Mouse (Mus musculus) hindbrain, embryonic 15.5 days (tissue): ENCODE results near the gene Spry2. TPM values are rescaled to one million over a fixed set of nuclear protein-coding genes. Genes with fewer than 3 reads are reported as not detected.

Source experiments
- ATAC-seq: fragments of 200-750 bp; cut with Nextera tagmentation; 2 replicates; pipeline ENCODE4 v1.8.0; 2017; ENCODE audit warnings: low read depth, moderate number of reproducible peaks, moderate TSS enrichment; ENCODE audit not compliant: low FRiP score
- H3K27ac ChIP-seq: fragments of 300-500 bp; sonication (generic); replicated peaks from 2 replicates; pipeline ENCODE4 v1.5.1; 2015; ENCODE audit warnings: mild to moderate bottlenecking, inconsistent platforms
- H3K27me3 ChIP-seq: fragments of 300-500 bp; sonication (generic); 2 replicates; pipeline ENCODE4 v1.6.1; 2015; ENCODE audit warnings: control low read depth, inconsistent platforms
- H3K36me3 ChIP-seq: fragments of 300-500 bp; sonication (generic); 2 replicates; pipeline ENCODE4 v1.6.1; 2015; ENCODE audit warnings: control low read depth, inconsistent platforms
- H3K4me1 ChIP-seq: fragments of 300-500 bp; sonication (generic); replicated peaks from 2 replicates; pipeline ENCODE4 v1.6.1; 2015; ENCODE audit warnings: control low read depth, inconsistent platforms
- H3K4me2 ChIP-seq: fragments of 300-500 bp; sonication (generic); 2 replicates; pipeline ENCODE4 v1.6.1; 2015; ENCODE audit warnings: moderate library complexity, mild to moderate bottlenecking, inconsistent platforms
- H3K4me3 ChIP-seq: fragments of 300-500 bp; sonication (generic); 2 replicates; pipeline ENCODE4 v1.5.1; 2015; ENCODE audit warnings: mild to moderate bottlenecking, inconsistent platforms
- H3K9ac ChIP-seq: fragments of 300-500 bp; sonication (generic); 2 replicates; pipeline ENCODE4 v1.6.1; 2015; ENCODE audit warnings: inconsistent platforms
- H3K9me3 ChIP-seq: fragments of 300-500 bp; sonication (generic); 2 replicates; pipeline ENCODE4 v1.6.1; 2016; ENCODE audit warnings: control low read depth, inconsistent platforms
- WGBS: fragments of 180-500 bp; shearing (Covaris S2); methylation state at CpG from one replicate; pipeline ENCODE4 v1.1.7; 2015; 5-methylcytosine and 5-hydroxymethylcytosine counted together
- polyA plus RNA-seq: library from polyadenylated mRNA; unstranded; fragments of >200 nt; fragmentation: Nextera tagmentation; extraction: Ambion mirVana; gene quantifications from 2 replicates; pipeline ENCODE4 v1.2.1, GENCODE M21; 2015

The Spry2 gene
- polyA plus RNA-seq, 1 experiment from 2014 or later: 35.2 TPM

GRCm38 (mm10) chr14:105886643-105887374 lies 9.8 kb downstream of the Spry2 start:
- no peak overlapping the region for H3K9ac ChIP-seq
- H3K4me1 ChIP-seq: no peaks in the 10 kb centered on the region
- ATAC-seq: no peak
- H3K9me3 ChIP-seq: no peaks in the 10 kb centered on the region
- H3K4me3 ChIP-seq: no peak overlapping the region
- no peaks in the 10 kb centered on the region for H3K36me3 ChIP-seq
- H3K4me2 ChIP-seq: no peak overlapping the region
- no peaks in the 10 kb centered on the region for H3K27me3 ChIP-seq
- 95% methylated on average over 9 of the region's 9 CpGs for whole genome bisulfite sequencing
- no peak overlapping the region for H3K27ac ChIP-seq

GRCm38 (mm10) chr14:105885249-105885648 lies 11.4 kb downstream of the Spry2 start:
- Histone ChIP-seq H3K27ac (no peak overlapping the region), H3K9ac (no peak overlapping the region), H3K4me2 (no peak overlapping the region), H3K36me3 (no peaks in the 10 kb centered on the region), H3K4me1 (no peaks in the 10 kb centered on the region), H3K27me3 (no peaks in the 10 kb centered on the region), H3K4me3 (no peak overlapping the region), H3K9me3 (no peaks in the 10 kb centered on the region)
- no peak for ATAC-seq
- 84% methylated on average over 6 of the region's 6 CpGs for WGBS

DNA sequence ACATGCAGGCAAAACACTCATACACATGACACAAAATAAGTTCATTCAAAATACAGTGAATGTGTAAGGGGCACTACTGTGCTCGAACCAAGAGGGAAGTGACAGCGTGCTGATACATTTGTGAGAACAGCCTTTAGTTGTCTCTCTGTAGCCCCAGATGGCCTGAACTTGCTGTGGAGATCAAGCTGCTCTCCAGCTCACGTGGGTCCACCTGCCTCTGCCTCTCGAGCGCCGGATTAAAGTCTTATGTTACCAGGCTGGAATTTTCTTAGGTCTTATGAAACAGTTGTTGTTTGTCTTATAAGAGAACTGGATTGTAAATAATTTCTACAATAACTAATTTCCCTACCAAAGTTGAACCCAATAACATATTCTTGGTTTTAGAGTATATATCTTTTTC lies 13.4 kb downstream of the Spry2 start:
- no peaks in the 10 kb centered on the region for H3K4me1 ChIP-seq
- no peaks in the 10 kb centered on the region for H3K27me3 ChIP-seq
- no peak overlapping the region for H3K27ac ChIP-seq
- no peak overlapping the region for H3K4me3 ChIP-seq
- no peaks in the 10 kb centered on the region for H3K36me3 ChIP-seq
- H3K4me2 ChIP-seq: no peak overlapping the region
- H3K9ac ChIP-seq: no peak overlapping the region
- H3K9me3 ChIP-seq: no peaks in the 10 kb centered on the region
- no peak for ATAC-seq
- 86% methylated on average over 6 of the region's 6 CpGs for WGBS

DNA sequence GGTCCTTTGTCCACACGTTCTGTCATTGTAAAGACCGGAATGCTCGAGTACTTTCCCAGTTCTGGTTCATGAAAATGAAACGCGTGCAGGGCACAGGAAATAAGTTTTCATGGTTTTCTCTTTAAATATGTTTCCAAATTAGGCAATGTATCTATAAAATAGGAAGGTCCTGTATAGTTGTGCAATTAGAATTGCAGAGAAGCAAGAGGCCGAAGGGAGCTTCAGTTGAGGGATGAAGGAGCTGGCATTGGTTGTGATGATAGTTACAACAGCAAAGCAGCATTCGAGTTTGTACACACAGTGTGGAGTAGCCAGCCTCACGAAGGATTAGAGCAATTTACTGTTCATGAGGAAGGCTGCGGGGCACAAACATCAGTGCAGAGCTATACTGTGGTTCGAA lies 18.3 kb downstream of the Spry2 start:
- no peaks in the 10 kb centered on the region for H3K36me3 ChIP-seq
- H3K4me1 ChIP-seq: no peaks in the 10 kb centered on the region
- no peaks in the 10 kb centered on the region for H3K9me3 ChIP-seq
- 88% methylated on average over 10 of the region's 10 CpGs for WGBS
- no peak overlapping the region for H3K9ac ChIP-seq
- H3K4me3 ChIP-seq: no peak overlapping the region
- no peak for ATAC-seq
- no peak overlapping the region for H3K4me2 ChIP-seq
- no peaks in the 10 kb centered on the region for H3K27me3 ChIP-seq
- H3K27ac ChIP-seq: no peak overlapping the region

GRCm38 (mm10) chr14:105876375-105876774 lies 20.2 kb downstream of the Spry2 start:
- 52% methylated on average over 7 of the region's 7 CpGs for WGBS
- Histone ChIP-seq H3K9ac (no peak overlapping the region), H3K4me1 (no peaks in the 10 kb centered on the region), H3K4me2 (no peak overlapping the region), H3K27ac (no peak overlapping the region), H3K4me3 (no peak overlapping the region), H3K36me3 (no peaks in the 10 kb centered on the region), H3K27me3 (no peaks in the 10 kb centered on the region), H3K9me3 (no peaks in the 10 kb centered on the region)
- no peak for ATAC-seq

DNA sequence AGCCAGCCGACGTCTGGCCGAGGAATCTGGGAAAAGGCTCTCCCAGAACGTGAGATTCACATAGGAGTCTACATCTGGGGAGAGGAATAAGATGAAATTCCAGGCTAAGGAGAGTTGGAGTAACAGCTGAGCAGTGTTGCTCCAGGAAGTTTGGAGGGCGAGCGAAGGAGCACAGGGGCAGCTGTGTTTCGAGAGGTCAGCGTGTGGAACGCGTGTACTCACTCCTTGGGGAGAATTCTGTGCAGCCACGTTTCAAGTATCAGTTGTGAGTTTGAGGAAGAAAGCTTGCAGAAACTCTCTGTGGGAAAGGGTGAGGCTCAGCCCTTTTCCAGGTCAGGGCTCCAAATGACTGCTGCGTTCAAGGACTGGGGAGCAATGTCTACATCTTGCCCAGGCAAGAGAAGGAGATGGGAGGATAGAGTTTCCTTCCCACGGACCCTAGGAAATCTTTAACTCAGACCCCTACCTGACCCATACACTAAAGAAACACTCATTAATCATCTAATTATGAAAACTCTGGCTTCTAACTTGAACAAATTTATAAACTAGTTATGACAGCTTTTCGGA lies 26.2 kb downstream of the Spry2 start:
- H3K9me3 ChIP-seq: no peaks in the 10 kb centered on the region
- no peak overlapping the region for H3K4me3 ChIP-seq
- no peak overlapping the region for H3K9ac ChIP-seq
- no peaks in the 10 kb centered on the region for H3K36me3 ChIP-seq
- ATAC-seq: no peak
- 81% methylated on average over 14 of the region's 14 CpGs for WGBS
- no peaks in the 10 kb centered on the region for H3K27me3 ChIP-seq
- no peaks in the 10 kb centered on the region for H3K4me1 ChIP-seq
- no peak overlapping the region for H3K27ac ChIP-seq
- H3K4me2 ChIP-seq: no peak overlapping the region

GRCm38 (mm10) chr14:105865381-105865938 lies 31.2 kb downstream of the Spry2 start:
- 92% methylated on average over 5 of the region's 5 CpGs for WGBS
- no peak overlapping the region for H3K4me2 ChIP-seq
- H3K4me1 ChIP-seq: no peaks in the 10 kb centered on the region
- H3K4me3 ChIP-seq: no peak overlapping the region
- no peaks in the 10 kb centered on the region for H3K9me3 ChIP-seq
- no peak for ATAC-seq
- no peak overlapping the region for H3K27ac ChIP-seq
- no peaks in the 10 kb centered on the region for H3K36me3 ChIP-seq
- no peaks in the 10 kb centered on the region for H3K27me3 ChIP-seq
- H3K9ac ChIP-seq: no peak overlapping the region

GRCm38 (mm10) chr14:105862199-105862598 lies 34.4 kb downstream of the Spry2 start:
- H3K27ac ChIP-seq: no peak overlapping the region
- H3K4me3 ChIP-seq: no peak overlapping the region
- no peaks in the 10 kb centered on the region for H3K4me1 ChIP-seq
- WGBS: 81% methylated on average over 11 of the region's 11 CpGs
- H3K9ac ChIP-seq: no peak overlapping the region
- no peak overlapping the region for H3K4me2 ChIP-seq
- no peaks in the 10 kb centered on the region for H3K9me3 ChIP-seq
- no peaks in the 10 kb centered on the region for H3K27me3 ChIP-seq
- H3K36me3 ChIP-seq: no peaks in the 10 kb centered on the region
- no peak for ATAC-seq

DNA sequence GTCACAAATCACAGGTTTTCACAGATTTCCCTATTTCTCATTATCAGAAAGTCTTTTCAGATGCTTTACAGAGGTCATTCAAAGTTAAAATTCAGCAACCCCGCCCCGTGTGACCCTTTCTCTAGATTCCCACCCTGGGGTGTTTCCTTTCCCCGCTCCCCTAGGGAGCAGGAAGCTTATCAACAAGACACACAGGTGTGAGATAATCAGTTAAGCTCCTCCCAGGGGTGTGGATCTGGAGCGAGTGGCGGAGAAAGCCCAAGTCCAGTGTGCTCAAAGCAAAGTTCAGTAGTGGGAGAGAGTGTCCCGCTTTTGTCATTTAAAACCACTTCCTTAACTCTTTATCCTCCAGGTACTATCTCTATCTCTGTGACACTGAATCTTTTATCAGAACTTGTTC lies 35.7 kb downstream of the Spry2 start:
- WGBS: 51% methylated on average over 6 of the region's 6 CpGs
- Histone ChIP-seq H3K9ac (no peak overlapping the region), H3K27me3 (no peaks in the 10 kb centered on the region), H3K4me3 (no peak overlapping the region), H3K4me1 (no peaks in the 10 kb centered on the region), H3K27ac (no peak overlapping the region), H3K4me2 (no peak overlapping the region), H3K36me3 (no peaks in the 10 kb centered on the region), H3K9me3 (no peaks in the 10 kb centered on the region)
- ATAC-seq: no peak

DNA sequence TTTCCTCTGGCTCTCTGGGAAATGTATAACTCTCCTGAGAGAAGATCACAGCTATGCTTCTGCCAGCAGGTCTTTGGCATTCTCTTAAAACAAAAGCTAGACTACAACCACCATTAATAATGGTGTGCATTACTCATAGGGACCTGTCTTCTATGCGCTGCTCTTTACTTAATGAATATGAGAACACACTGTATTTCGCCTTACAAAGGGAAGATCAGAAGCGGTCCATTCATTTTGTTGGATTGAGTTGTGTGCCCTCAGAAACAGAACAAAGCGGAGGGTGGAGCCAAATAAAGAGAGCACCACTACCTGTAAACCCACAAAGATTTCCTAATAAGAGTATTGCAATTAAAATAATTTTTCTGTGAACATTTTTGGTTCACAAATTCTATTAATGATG lies 36.3 kb downstream of the Spry2 start:
- Histone ChIP-seq H3K36me3 (no peaks in the 10 kb centered on the region), H3K9ac (no peak overlapping the region), H3K4me1 (no peaks in the 10 kb centered on the region), H3K4me2 (no peak overlapping the region), H3K27me3 (no peaks in the 10 kb centered on the region), H3K27ac (no peak overlapping the region), H3K4me3 (no peak overlapping the region), H3K9me3 (no peaks in the 10 kb centered on the region)
- 85% methylated on average over 4 of the region's 4 CpGs for WGBS
- ATAC-seq: no peak

GRCm38 (mm10) chr14:105859876-105860275 lies 36.7 kb downstream of the Spry2 start:
- 34% methylated on average over 2 of the region's 2 CpGs for WGBS
- Histone ChIP-seq H3K36me3 (no peaks in the 10 kb centered on the region), H3K9me3 (no peaks in the 10 kb centered on the region), H3K27ac (no peak overlapping the region), H3K4me3 (no peak overlapping the region), H3K9ac (no peak overlapping the region), H3K4me1 (no peaks in the 10 kb centered on the region), H3K27me3 (no peaks in the 10 kb centered on the region), H3K4me2 (no peak overlapping the region)
- ATAC-seq: no peak

DNA sequence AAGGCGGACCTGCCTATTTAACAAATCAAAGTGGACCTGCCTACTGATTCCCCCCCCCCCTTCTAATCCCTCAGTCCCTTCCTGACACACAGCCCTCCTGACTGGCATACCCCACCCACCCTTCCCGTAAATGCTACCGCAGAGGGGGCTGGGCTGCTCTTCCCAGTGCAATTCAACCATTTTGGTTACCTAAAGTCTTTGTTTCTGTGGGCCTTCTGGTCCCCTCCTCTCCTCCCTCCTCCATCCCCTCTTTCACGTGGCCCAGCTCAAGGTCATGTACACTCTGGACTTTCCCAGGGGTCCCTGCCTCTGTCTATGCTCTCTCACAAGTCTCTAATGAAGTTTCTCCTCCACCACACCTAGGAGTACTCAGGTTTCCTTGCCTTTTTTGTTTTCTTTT lies 37.3 kb downstream of the Spry2 start:
- H3K36me3 ChIP-seq: no peaks in the 10 kb centered on the region
- no peak overlapping the region for H3K4me3 ChIP-seq
- H3K9ac ChIP-seq: no peak overlapping the region
- H3K4me1 ChIP-seq: no peaks in the 10 kb centered on the region
- H3K27ac ChIP-seq: no peak overlapping the region
- no peak overlapping the region for H3K4me2 ChIP-seq
- no peaks in the 10 kb centered on the region for H3K27me3 ChIP-seq
- WGBS: 34% methylated on average over 4 of the region's 4 CpGs
- H3K9me3 ChIP-seq: no peaks in the 10 kb centered on the region
- no peak for ATAC-seq
